Mouse (Mus musculus) heart, embryonic 14.5 days (tissue): ENCODE results near the gene Arhgap23. TPM values are rescaled to one million over a fixed set of nuclear protein-coding genes. Genes with fewer than 3 reads are reported as not detected.

Source experiments
- ATAC-seq: fragments of 200-750 bp; cut with Nextera tagmentation; 2 replicates; pipeline ENCODE4 v1.8.0; 2017; ENCODE audit warnings: low read depth, moderate TSS enrichment; ENCODE audit not compliant: insufficient number of reproducible peaks, insufficient read depth, low FRiP score
- H3K27ac ChIP-seq, 2 experiments: fragments of 200-500 bp in 1 of 2; fragments of 300-500 bp in 1 of 2; sonication (generic) in 1 of 2; replicated peaks in 1 of 2; 2 replicates each; pipeline ENCODE4 v1.5.1; 2012 to 2014; ENCODE audit warnings: low read depth in 2 of 2, low read length in 2 of 2, control low read depth in 1 of 2, mild to moderate bottlenecking in 1 of 2, mixed read lengths in 1 of 2; ENCODE audit not compliant: control insufficient read depth in 1 of 2, insufficient read depth in 1 of 2
- H3K27me3 ChIP-seq: fragments of 300-500 bp; sonication (generic); 2 replicates; pipeline ENCODE4 v1.6.1; 2014; ENCODE audit warnings: mild to moderate bottlenecking, low read length, control low read depth; ENCODE audit not compliant: control insufficient read depth, insufficient read depth
- H3K36me3 ChIP-seq: fragments of 300-500 bp; sonication (generic); 2 replicates; pipeline ENCODE4 v1.6.1; 2014; ENCODE audit warnings: mild to moderate bottlenecking, control low read depth, low read length, mixed read lengths; ENCODE audit not compliant: control insufficient read depth, insufficient read depth
- H3K4me1 ChIP-seq, 2 experiments: fragments of 200-500 bp in 1 of 2; fragments of 300-500 bp in 1 of 2; sonication (generic) in 1 of 2; 2 replicates each; pipeline ENCODE4 v1.6.1; 2012 to 2014; ENCODE audit warnings: low read length in 2 of 2, control low read depth in 1 of 2, mixed read lengths in 1 of 2; ENCODE audit not compliant: control insufficient read depth in 2 of 2, insufficient read depth in 2 of 2
- H3K4me2 ChIP-seq: fragments of 300-500 bp; sonication (generic); 2 replicates; pipeline ENCODE4 v1.6.1; 2014; ENCODE audit warnings: mild to moderate bottlenecking, low read length
- H3K4me3 ChIP-seq, 2 experiments: fragments of 200-500 bp in 1 of 2; fragments of 300-500 bp in 1 of 2; sonication (generic) in 1 of 2; 2 replicates each; pipeline ENCODE4 v1.5.1; 2012 to 2014; ENCODE audit warnings: low read length in 2 of 2, mild to moderate bottlenecking in 2 of 2, control low read depth in 1 of 2, low read depth in 1 of 2, moderate library complexity in 1 of 2; ENCODE audit not compliant: control insufficient read depth in 1 of 2, insufficient read depth in 1 of 2
- H3K9ac ChIP-seq: fragments of 300-500 bp; sonication (generic); 2 replicates; pipeline ENCODE4 v1.6.1; 2014; ENCODE audit warnings: mild to moderate bottlenecking, low read length
- H3K9me3 ChIP-seq: fragments of 300-500 bp; sonication (generic); 2 replicates; pipeline ENCODE4 v1.6.1; 2016; ENCODE audit warnings: low read length, control low read depth; ENCODE audit not compliant: control insufficient read depth
- WGBS: fragments of 180-500 bp; shearing (Covaris S2); extraction: QIAGEN DNeasy Blood & Tissue Kit; methylation state at CpG from one replicate; pipeline ENCODE4 v1.1.7; 2014; 5-methylcytosine and 5-hydroxymethylcytosine counted together
- polyA plus RNA-seq: library from polyadenylated mRNA; unstranded; fragments of >200 nt; fragmentation: Nextera tagmentation; extraction: Ambion mirVana; gene quantifications from 2 replicates; pipeline ENCODE4 v1.2.1, GENCODE M21; 2014

The Arhgap23 gene
- polyA plus RNA-seq, 1 experiment from 2014 or later: 8.4 TPM

DNA sequence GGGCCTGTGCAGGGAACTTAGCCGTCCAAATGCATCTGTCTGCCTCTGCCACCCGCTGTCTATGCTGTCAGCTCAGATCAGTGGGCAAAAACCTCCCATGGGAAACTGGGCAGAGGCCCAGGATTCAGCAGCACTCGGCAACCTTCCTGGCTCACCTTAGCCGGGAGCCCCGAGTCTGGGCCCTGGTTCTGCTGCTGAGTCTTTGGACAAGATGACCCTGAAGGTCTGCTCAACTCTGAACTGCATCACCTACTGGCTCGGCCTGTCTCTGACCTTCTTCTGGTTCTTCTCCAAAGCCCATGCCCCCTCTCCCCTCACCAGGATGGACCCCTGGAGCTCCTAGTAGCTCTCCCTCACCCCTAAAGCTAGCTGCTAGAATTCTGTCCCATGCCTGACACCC lies 30.3 kb downstream of the Arhgap23 start:
- peak overlapping the region; percentile 12; the same call in 1 of the 2 replicates for H3K9ac ChIP-seq
- WGBS: 40% methylated on average over 6 of the region's 6 CpGs
- H3K4me2 ChIP-seq: no peak overlapping the region
- H3K27ac ChIP-seq: peak overlapping the region; percentile 5 to 24; a peak in 1 of 4 replicates
- no peaks in the 10 kb centered on the region for H3K9me3 ChIP-seq
- H3K4me1 ChIP-seq: peaks cover 39 to 60% of the 10 kb centered on the region in 2 experiments
- H3K27me3 ChIP-seq: no peaks in the 10 kb centered on the region
- no peak for ATAC-seq
- no peak overlapping the region for H3K4me3 ChIP-seq
- peaks cover 70% of the 10 kb centered on the region for H3K36me3 ChIP-seq

DNA sequence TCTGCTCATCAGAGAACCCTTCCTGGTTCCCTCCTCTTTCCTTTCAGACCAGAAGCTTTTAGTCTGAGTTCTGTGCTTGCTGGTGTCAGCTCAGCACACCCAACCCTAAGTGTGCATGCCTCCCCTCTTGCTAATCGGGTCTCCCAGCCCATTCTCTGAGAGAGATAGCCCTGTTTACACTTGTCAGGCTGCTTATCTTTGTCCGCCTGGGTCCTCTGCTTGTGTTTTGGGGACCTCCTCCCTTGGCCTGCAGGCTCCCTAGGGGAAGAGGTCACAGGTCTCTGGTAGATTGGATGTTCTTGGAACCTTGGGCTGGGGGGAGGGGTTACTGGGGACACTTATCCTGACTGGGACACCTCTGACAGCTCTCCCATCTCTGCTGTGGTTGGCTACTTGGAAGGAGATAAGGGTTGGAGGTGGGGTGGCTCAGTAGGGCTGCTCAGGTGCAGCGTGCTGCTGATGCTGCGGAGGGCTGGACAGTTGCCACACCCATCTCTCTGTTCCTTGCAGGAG lies 30.7 kb downstream of the Arhgap23 start:
- Histone ChIP-seq H3K9ac (0 out of 2 replicates have a peak overlapping the region, but pooled peaks have one; percentile 12), H3K9me3 (no peaks in the 10 kb centered on the region), H3K27ac (0 out of 4 replicates have a peak overlapping the region, but pooled peaks of 1 of the 2 experiments have one; percentile 5), H3K4me3 (no peak overlapping the region), H3K27me3 (no peaks in the 10 kb centered on the region), H3K4me2 (no peak overlapping the region), H3K36me3 (peaks cover 72% of the 10 kb centered on the region), H3K4me1 (peaks cover 40 to 57% of the 10 kb centered on the region in 2 experiments)
- 50% methylated on average over 4 of the region's 4 CpGs for WGBS
- ATAC-seq: no peak

DNA sequence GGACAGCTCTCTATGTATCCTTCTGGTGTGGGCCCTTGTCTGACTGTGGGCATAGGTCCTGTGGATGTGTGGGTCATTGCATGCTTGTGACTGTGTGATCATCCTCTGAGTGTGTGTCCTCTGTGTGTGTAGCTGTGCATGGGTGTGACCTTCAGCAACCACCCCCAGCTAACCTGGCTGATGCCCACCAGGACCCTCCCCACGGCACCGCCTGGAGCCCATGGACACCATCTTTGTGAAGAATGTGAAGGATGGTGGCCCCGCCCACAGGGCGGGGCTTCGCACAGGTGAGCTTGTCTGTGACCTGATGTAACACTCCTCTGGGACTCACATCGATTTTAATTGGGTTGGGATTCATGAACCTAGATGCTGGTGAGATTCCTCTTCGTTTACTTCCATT lies 32.6 kb downstream of the Arhgap23 start:
- Histone ChIP-seq H3K4me2 (no peak overlapping the region), H3K27ac (no peak overlapping the region), H3K9ac (no peak overlapping the region), H3K4me3 (no peak overlapping the region), H3K27me3 (no peaks in the 10 kb centered on the region), H3K36me3 (peaks cover 91% of the 10 kb centered on the region), H3K4me1 (peaks cover 23 to 38% of the 10 kb centered on the region in 2 experiments), H3K9me3 (no peaks in the 10 kb centered on the region)
- no peak for ATAC-seq
- WGBS: 85% methylated on average over 7 of the region's 7 CpGs

DNA sequence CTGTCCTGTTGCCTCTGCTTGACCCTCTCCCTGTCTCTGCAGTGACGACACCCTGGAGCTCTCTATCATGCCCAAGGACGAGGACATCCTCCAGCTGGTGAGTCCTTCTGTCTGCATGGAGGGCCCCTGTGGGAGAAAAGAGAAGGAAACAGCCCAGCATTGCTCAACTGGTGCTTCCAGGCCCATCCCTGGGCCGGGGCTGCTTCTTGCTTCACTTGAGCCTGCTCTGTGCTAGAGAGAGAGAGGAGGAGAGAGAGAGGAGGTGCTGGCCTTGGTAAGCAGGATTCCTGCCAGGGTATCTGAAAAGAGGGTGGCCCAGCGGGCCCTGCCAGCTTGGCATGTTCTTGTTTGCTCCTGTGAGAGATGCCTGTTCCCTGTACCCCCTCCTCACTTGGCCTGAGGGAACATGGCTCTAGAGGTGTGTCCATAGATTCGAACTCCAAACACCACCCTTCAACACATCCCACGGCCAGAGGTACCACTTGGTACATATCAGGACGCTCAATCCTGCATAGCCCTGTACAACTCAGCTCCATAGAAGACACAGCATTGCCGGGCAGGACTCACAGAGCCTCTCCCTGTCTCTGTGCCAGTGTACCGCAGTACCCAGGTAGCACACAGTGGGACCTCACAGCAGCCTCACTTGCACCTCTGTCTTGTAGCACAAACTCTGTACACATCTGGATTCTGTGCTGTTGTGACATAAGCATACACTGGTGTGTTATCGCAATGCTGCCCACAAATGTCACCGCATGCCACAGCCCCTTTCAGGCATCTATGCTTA lies 33.5 kb downstream of the Arhgap23 start:
- Histone ChIP-seq H3K4me2 (peak overlapping the region; percentile 62), H3K27ac (peak overlapping the region; percentile 38 to 78), H3K9me3 (no peaks in the 10 kb centered on the region), H3K27me3 (no peaks in the 10 kb centered on the region), H3K4me3 (no peak overlapping the region), H3K36me3 (peaks cover 91% of the 10 kb centered on the region), H3K4me1 (peaks cover 19 to 34% of the 10 kb centered on the region in 2 experiments), H3K9ac (peak overlapping the region; percentile 28; the same call in 1 of the 2 replicates)
- no peak for ATAC-seq
- WGBS: 81% methylated on average over 11 of the region's 11 CpGs

DNA sequence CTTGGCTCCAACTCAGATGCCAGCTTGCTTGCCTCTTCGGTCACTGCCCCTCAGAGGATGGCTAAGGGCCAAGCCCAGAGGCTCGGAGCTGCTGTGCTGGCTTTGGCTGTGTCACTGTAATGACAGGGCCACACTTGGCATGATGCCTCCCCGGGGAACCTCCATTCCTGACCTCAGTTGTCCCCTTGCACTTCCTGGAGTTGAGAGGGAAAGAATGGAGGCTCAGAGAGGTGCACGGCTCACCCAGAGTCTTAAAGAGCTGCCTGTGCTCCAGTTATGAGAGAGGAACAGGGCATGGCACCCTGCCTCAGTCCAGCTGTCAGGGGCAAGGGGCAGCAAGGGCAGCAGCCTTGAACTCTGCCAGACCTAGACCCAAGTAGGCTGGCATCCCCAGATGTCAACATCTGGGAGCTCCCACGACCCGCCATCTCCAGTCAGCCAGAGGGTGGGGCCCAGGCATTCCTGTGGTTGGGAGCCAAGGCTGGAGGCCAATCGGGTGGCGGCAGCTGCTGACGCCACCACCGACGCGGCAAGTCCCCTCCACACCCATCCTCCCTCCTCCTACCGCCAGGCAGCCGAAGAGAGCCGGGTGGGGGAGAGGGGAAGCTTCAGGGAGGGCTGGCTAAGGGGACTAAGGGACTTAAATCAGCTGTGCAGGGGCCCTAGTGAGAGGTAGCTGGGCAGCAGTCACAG lies 34.4 kb downstream of the Arhgap23 start:
- 2% methylated on average over 15 of the region's 15 CpGs for WGBS
- H3K27ac ChIP-seq: peak overlapping the region; percentile 63 to 78
- peak; percentile 69 for ATAC-seq
- H3K9me3 ChIP-seq: no peaks in the 10 kb centered on the region
- peak overlapping the region; percentile 24 to 26 for H3K4me3 ChIP-seq
- peak overlapping the region; percentile 66 for H3K9ac ChIP-seq
- no peaks in the 10 kb centered on the region for H3K27me3 ChIP-seq
- H3K4me1 ChIP-seq: peaks cover 19 to 34% of the 10 kb centered on the region in 2 experiments
- H3K4me2 ChIP-seq: peak overlapping the region; percentile 62
- peaks cover 91% of the 10 kb centered on the region for H3K36me3 ChIP-seq

DNA sequence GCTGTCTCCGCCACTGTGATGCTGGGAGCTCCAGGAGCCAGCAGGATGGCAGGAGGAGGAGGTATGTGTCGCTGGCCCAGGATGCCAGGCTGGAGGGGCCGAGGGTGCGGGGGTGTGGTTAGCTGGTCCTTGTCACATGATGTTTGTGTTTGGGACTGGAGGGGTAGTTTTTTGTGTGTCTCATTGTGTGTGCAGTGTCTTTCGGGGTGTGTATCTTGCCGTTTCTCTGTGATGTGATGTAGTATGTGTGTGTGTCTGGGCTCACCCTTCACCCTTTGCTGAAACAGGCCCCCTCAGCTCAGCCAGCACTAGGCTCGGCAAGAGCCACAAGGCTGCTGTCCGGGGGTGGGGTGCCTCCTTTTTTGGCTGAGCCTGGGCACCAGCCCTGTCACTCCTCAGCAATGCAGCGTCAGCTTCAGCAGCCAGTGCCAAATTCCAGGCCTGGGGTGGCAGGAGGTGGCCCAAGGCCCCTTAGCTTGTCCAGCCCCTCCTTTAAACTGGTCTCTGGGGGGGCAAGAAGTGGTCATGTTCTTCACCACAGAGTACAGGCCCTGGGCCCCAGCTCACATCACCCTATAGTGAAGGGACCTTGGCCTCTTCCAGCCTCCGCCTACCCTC lies 35.1 kb downstream of the Arhgap23 start:
- Histone ChIP-seq H3K4me2 (peak overlapping the region; percentile 62), H3K4me1 (peaks cover 19 to 31% of the 10 kb centered on the region in 2 experiments), H3K9me3 (no peaks in the 10 kb centered on the region), H3K4me3 (peak overlapping the region; percentile 24 to 26), H3K27me3 (no peaks in the 10 kb centered on the region), H3K36me3 (peaks cover 91% of the 10 kb centered on the region), H3K27ac (peak overlapping the region; percentile 63 to 78), H3K9ac (peak overlapping the region; percentile 66)
- 30% methylated on average over 10 of the region's 10 CpGs for WGBS
- ATAC-seq: peak; percentile 22; the same call in 1 of the 2 replicates

DNA sequence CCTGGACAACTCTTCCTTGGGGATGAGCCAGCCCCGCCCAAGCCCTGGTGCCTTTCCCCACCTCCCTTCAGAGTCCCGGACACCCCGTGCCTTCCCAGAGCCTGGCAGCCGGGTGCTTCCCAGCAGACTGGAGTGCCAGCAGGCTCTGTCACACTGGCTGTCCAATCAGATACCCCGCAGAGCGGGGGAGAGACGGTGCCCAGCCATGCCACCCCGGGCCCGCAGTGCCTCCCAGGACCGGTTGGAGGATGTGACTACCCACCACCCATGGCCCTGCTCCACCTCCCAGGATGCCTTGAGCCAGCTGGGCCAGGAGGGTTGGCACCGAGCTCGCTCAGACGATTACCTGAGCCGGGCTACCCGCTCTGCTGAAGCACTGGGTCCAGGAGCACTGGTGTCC lies 36.3 kb downstream of the Arhgap23 start:
- Histone ChIP-seq H3K9ac (no peak overlapping the region), H3K4me3 (no peak overlapping the region), H3K4me2 (no peak overlapping the region), H3K27ac (no peak overlapping the region), H3K27me3 (no peaks in the 10 kb centered on the region), H3K9me3 (no peaks in the 10 kb centered on the region), H3K36me3 (peaks cover 91% of the 10 kb centered on the region), H3K4me1 (peaks cover 19 to 28% of the 10 kb centered on the region in 2 experiments)
- ATAC-seq: no peak
- WGBS: 95% methylated on average over 15 of the region's 15 CpGs
